Mouse (Mus musculus) limb, embryonic 14.5 days (tissue): Measurements from ENCODE around the gene Ktn1. TPM values are rescaled to one million over a fixed set of nuclear protein-coding genes. Genes with fewer than 3 reads are reported as not detected.

Experiments
- ATAC-seq: fragments of 200-750 bp; cut with Nextera tagmentation; 2 replicates; pipeline ENCODE4 v1.8.0; 2017; ENCODE audit warnings: low read depth, moderate number of reproducible peaks, moderate TSS enrichment; ENCODE audit not compliant: low FRiP score
- DNase-seq: peaks from one replicate; pipeline ENCODE4 v3.0.0-alpha.2; 2015; ENCODE audit warnings: low spot score
- H3K27ac ChIP-seq: fragments of 300-500 bp; sonication (generic); replicated peaks from 2 replicates; pipeline ENCODE4 v1.5.1; 2014; ENCODE audit warnings: low read depth, mild to moderate bottlenecking, low read length, moderate library complexity, mixed read lengths
- H3K27me3 ChIP-seq: fragments of 300-500 bp; sonication (generic); 2 replicates; pipeline ENCODE4 v1.6.1; 2014; ENCODE audit warnings: low read length, mixed read lengths; ENCODE audit not compliant: control insufficient read depth, insufficient read depth
- H3K36me3 ChIP-seq: fragments of 300-500 bp; sonication (generic); 2 replicates; pipeline ENCODE4 v1.6.1; 2014; ENCODE audit warnings: mild to moderate bottlenecking, low read length, moderate library complexity, mixed read lengths; ENCODE audit not compliant: control insufficient read depth, insufficient read depth
- H3K4me1 ChIP-seq: fragments of 300-500 bp; sonication (generic); 2 replicates; pipeline ENCODE4 v1.6.1; 2014; ENCODE audit warnings: antibody characterized with exemption, low read length, mixed read lengths; ENCODE audit not compliant: control insufficient read depth, insufficient read depth
- H3K4me2 ChIP-seq: fragments of 300-500 bp; sonication (generic); replicated peaks from 2 replicates; pipeline ENCODE4 v1.6.1; 2014; ENCODE audit warnings: low read depth, mild to moderate bottlenecking, low read length, moderate library complexity; ENCODE audit not compliant: severe bottlenecking
- H3K4me3 ChIP-seq: fragments of 300-500 bp; sonication (generic); replicated peaks from 2 replicates; pipeline ENCODE4 v1.5.1; 2014; ENCODE audit warnings: low read length
- H3K9ac ChIP-seq: fragments of 300-500 bp; sonication (generic); 2 replicates; pipeline ENCODE4 v1.6.1; 2014; ENCODE audit warnings: mild to moderate bottlenecking, low read depth, low read length, moderate library complexity; ENCODE audit not compliant: severe bottlenecking
- H3K9me3 ChIP-seq: fragments of 300-500 bp; sonication (generic); 2 replicates; pipeline ENCODE4 v1.6.1; 2016; ENCODE audit warnings: low read length; ENCODE audit not compliant: control insufficient read depth
- POLR2A ChIP-seq: fragments of 200-500 bp; IDR thresholded peaks from 2 replicates; pipeline ENCODE4 v1.8.0; 2012; ENCODE audit warnings: inconsistent platforms, mild to moderate bottlenecking, moderate library complexity, borderline replicate concordance; ENCODE audit not compliant: insufficient read depth, insufficient read length; ENCODE audit errors: extremely low read depth
- WGBS: fragments of 180-500 bp; shearing (Covaris S2); extraction: QIAGEN DNeasy Blood & Tissue Kit; methylation state at CpG from one replicate; pipeline ENCODE4 v1.1.7; 2014; 5-methylcytosine and 5-hydroxymethylcytosine counted together
- polyA plus RNA-seq, 2 experiments: library from polyadenylated mRNA; depleted of rRNA in 1 of 2; stranded (reverse) in 1 of 2; unstranded in 1 of 2; fragments of >200 nt; fragmentation: Nextera tagmentation in 1 of 2; extraction: Ambion mirVana in 1 of 2; gene quantifications; 2 replicates each; pipeline versions ENCODE4 v1.2.1 to v1.2.3; 2012 to 2014

Ktn1 gene
- polyA plus RNA-seq, 2 experiments: 53.2 to 61.1 TPM

DNA sequence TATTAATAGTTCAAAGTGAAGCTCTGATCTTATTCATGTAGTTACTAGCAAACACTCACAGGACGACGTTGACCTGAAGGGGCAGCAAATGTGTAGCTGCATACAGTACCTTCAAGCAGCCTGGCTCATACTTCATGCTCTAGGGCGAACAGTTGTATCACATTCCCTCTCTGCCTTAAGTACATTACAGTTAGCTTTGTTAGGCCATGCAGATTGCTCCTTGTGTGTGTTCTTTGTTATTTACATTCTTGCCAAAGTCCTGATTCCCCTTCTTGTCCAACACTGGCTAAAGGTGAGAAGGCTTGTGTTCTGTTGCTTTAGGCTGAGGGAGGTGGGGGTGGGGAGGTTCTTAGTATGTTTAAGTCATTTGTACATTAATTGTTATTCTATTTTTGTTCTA, 61.3 kb downstream of the Ktn1 start:
- Histone ChIP-seq H3K4me1 (no peaks in the 10 kb centered on the region), H3K27me3 (no peaks in the 10 kb centered on the region), H3K9ac (no peak overlapping the region), H3K4me3 (no peak overlapping the region), H3K27ac (no peak overlapping the region), H3K4me2 (no peak overlapping the region), H3K36me3 (peaks cover 62% of the 10 kb centered on the region), H3K9me3 (no peaks in the 10 kb centered on the region)
- ATAC-seq (no peak), DNase-seq (no peak)
- 68% methylated on average over 3 of the region's 3 CpGs for WGBS
- no peak for TF ChIP-seq POLR2A

DNA sequence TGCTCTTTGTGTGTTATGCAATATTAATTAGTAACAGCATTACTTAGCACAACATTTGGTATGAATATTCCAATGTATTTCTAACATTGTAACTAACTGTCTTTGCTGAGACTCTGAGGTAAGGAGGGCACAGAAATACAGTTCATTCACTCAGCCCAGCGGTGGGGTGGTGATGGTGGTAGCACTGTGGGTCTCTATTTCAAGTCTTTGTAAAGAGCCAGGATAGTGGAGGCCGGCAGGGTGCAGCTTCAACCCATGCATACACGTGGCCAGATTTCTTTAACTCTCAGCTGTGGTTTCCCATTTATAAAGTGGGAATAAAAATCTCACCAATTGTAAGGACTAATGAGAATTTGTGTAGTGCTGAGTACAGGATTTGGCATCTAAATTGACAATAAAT, 67.5 kb downstream of the Ktn1 start:
- WGBS: 58% methylated on average over 3 of the region's 3 CpGs
- no peaks in the 10 kb centered on the region for H3K9me3 ChIP-seq
- ATAC-seq (no peak), DNase-seq (no peak)
- TF ChIP-seq POLR2A: no peak
- no peaks in the 10 kb centered on the region for H3K27me3 ChIP-seq
- H3K27ac ChIP-seq: no peak overlapping the region
- H3K4me2 ChIP-seq: no peak overlapping the region
- no peak overlapping the region for H3K9ac ChIP-seq
- H3K4me1 ChIP-seq: no peaks in the 10 kb centered on the region
- no peak overlapping the region for H3K4me3 ChIP-seq
- H3K36me3 ChIP-seq: peaks cover 42% of the 10 kb centered on the region

DNA sequence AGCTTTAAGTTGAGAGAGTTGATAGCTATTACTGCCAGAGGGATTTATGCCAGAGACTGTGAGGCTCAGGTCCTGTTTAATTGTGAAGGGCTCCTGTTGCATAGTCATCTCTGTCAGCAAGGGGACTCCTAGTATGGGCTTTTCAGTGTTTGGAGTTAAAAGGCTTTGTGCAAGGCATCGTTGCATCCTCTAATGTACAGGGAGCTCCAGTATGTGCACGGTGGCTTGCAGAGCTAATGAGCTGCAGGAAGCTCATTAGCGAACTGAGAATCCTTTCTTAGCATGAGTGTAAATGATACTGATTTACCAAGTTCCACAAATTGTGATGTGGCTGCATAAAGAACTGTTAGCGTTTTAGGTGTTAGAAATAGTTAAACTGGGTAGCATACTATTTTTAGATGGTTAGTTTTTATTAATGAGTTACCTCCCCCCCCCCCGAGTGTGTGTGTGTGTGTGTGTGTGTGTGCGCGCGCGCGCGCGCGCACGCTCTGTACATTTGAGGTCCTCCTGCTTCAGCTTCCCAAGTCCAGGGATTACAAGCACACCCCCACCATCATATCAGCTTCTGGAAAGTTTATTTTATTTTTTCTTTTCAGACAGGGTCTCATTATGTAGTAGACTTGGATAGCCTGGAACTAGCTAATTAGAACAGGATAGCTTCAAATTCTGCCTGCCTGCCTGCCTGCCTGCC, 69.8 kb downstream of the Ktn1 start:
- peaks cover 38% of the 10 kb centered on the region for H3K36me3 ChIP-seq
- no peak overlapping the region for H3K9ac ChIP-seq
- WGBS: 86% methylated on average over 14 of the region's 14 CpGs
- no peak overlapping the region for H3K4me2 ChIP-seq
- H3K27ac ChIP-seq: no peak overlapping the region
- no peaks in the 10 kb centered on the region for H3K27me3 ChIP-seq
- no peaks in the 10 kb centered on the region for H3K4me1 ChIP-seq
- no peak for TF ChIP-seq POLR2A
- H3K4me3 ChIP-seq: no peak overlapping the region
- DNase-seq: no peak
- no peaks in the 10 kb centered on the region for H3K9me3 ChIP-seq
- no peak for ATAC-seq

DNA sequence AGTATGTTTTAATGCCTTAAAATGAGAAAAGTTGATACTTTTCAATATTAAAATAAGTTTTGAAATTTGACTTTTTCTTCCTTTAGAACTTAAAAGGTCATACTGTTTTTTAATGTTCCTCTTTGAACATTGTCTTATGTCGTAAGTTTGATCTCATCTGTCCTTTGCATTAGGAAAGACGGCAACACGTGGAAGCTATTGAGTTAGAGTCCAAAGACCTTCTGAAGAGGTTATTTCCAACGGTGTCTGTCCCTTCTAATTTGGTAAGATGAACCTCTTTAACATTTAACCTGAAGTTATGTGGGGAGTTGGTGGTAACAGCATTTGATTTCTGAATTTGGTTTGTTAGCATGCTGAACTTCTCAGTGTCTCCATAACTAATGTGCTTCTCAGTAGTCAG, 71.8 kb downstream of the Ktn1 start:
- no peak overlapping the region for H3K27ac ChIP-seq
- no peaks in the 10 kb centered on the region for H3K4me1 ChIP-seq
- H3K4me3 ChIP-seq: no peak overlapping the region
- no peak overlapping the region for H3K4me2 ChIP-seq
- H3K27me3 ChIP-seq: no peaks in the 10 kb centered on the region
- no peaks in the 10 kb centered on the region for H3K9me3 ChIP-seq
- WGBS: 81% methylated on average over 4 of the region's 4 CpGs
- H3K36me3 ChIP-seq: peaks cover 46% of the 10 kb centered on the region
- TF ChIP-seq POLR2A: no peak
- no peak for DNase-seq
- ATAC-seq: no peak
- no peak overlapping the region for H3K9ac ChIP-seq

DNA sequence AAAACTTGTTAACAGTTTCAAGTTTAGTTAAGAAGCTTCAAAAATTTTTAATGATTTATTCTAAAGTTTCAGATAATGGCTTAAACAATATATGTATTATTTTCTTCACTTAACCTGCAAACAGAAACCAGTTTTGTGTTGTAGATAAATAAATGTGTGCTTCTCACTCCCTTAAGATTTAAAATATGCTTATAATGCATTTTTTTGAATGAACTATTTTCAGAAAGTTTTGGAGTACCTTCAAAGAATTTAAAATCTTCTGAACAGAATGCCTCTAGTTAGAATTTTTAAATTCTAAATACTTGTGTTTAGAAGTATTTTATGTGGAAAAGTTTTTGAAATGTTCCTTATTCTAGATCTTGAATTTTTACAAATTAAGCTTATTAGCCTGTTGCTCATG, 74.8 kb downstream of the Ktn1 start:
- Histone ChIP-seq H3K27ac (no peak overlapping the region), H3K4me2 (no peak overlapping the region), H3K9ac (no peak overlapping the region), H3K36me3 (peaks cover 61% of the 10 kb centered on the region), H3K27me3 (no peaks in the 10 kb centered on the region), H3K4me1 (no peaks in the 10 kb centered on the region), H3K9me3 (no peaks in the 10 kb centered on the region), H3K4me3 (no peak overlapping the region)
- ATAC-seq (no peak), DNase-seq (no peak)
- TF ChIP-seq POLR2A: no peak
